11 mouse cellular contexts compared by ENCODE assay signal in the genomic region with DNA sequence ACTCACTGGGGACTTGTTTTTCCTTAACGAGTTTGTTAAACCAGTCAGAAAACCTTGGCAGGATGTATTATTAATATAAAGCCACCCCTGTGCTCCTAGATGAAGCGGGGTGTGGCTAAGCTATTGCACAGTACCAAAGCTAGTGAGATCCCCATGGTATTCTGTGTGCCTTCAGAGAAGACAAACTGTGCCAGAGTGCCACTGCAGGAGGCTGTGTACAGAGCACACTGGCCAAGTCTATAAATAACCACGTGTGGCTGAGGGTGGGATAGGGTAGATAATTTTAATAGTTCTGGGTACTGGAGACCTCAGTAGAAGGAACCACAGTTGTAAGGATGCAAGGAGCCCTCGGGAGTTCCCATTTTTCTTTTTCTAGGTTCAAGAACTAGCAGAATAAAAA. TPM values are rescaled to one million over a fixed set of nuclear protein-coding genes. Genes with fewer than 3 reads are reported as not detected.
DNase-seq lines count a peak whose midpoint lies in the region; ATAC-seq lines count a peak whose summit lies in the region.
"Had no signal": no experiment of that assay in that cellular context is flagged by ENCODE, and none has a peak within 500 bp of the region (broad histone marks: within the 10 kb centered on the region; RNA-seq: fewer than 3 reads in every experiment).

No protein-coding gene starts in this region.

- H3K27me3 ChIP-seq in hindbrain, embryonic 16.5 days (replicated peaks; ENCODE audit: control insufficient read depth, insufficient read depth, low read length) = no peaks in the 10 kb centered on the region
- no peaks in the 10 kb centered on the region for H3K27me3 ChIP-seq in hindbrain, embryonic 13.5 days
- H3K27me3 ChIP-seq in neural tube, embryonic 13.5 days = no peaks in the 10 kb centered on the region
- no peaks in the 10 kb centered on the region for H3K27me3 ChIP-seq in neural tube, embryonic 15.5 days (replicated peaks)
- H3K27me3 ChIP-seq: hindbrain, embryonic 12.5 days; liver, embryonic 15.5 days had no signal

- H3K9me3 ChIP-seq in hindbrain, embryonic 16.5 days (ENCODE audit: control insufficient read depth, low read length) = no peaks in the 10 kb centered on the region
- no peaks in the 10 kb centered on the region for H3K9me3 ChIP-seq in hindbrain, embryonic 13.5 days
- no peaks in the 10 kb centered on the region for H3K9me3 ChIP-seq in neural tube, embryonic 13.5 days
- H3K9me3 ChIP-seq in neural tube, embryonic 15.5 days (replicated peaks) = no peaks in the 10 kb centered on the region
- H3K9me3 ChIP-seq: hindbrain, embryonic 12.5 days; liver, embryonic 15.5 days had no signal

- no peak overlapping the region for H3K27ac ChIP-seq in hindbrain, embryonic 16.5 days (ENCODE audit: low read depth, low read length)
- H3K27ac ChIP-seq in hindbrain, embryonic 13.5 days = no peak overlapping the region
- no peak overlapping the region for H3K27ac ChIP-seq in neural tube, embryonic 13.5 days (replicated peaks)
- H3K27ac ChIP-seq in neural tube, embryonic 15.5 days (replicated peaks) = no peak overlapping the region
- H3K27ac ChIP-seq: hindbrain, embryonic 12.5 days; liver, embryonic 15.5 days had no signal

- WGBS in hindbrain, embryonic 16.5 days = 48% methylated on average over 4 of the region's 4 CpGs
- 71% methylated on average over 4 of the region's 4 CpGs for WGBS in hindbrain, embryonic 13.5 days
- WGBS in neural tube, embryonic 13.5 days = 56% methylated on average over 4 of the region's 4 CpGs
- 55% methylated on average over 4 of the region's 4 CpGs for WGBS in neural tube, embryonic 15.5 days

- no peak overlapping the region for H3K4me3 ChIP-seq in hindbrain, embryonic 16.5 days (ENCODE audit: low read length)
- H3K4me3 ChIP-seq in hindbrain, embryonic 13.5 days = no peak overlapping the region
- H3K4me3 ChIP-seq in neural tube, embryonic 13.5 days = no peak overlapping the region
- no peak overlapping the region for H3K4me3 ChIP-seq in neural tube, embryonic 15.5 days (replicated peaks)
- H3K4me3 ChIP-seq: hindbrain, embryonic 12.5 days; liver, embryonic 15.5 days had no signal

- no peaks in the 10 kb centered on the region for H3K36me3 ChIP-seq in hindbrain, embryonic 16.5 days (ENCODE audit: control insufficient read depth, insufficient read depth, low read length)
- H3K36me3 ChIP-seq in hindbrain, embryonic 13.5 days = no peaks in the 10 kb centered on the region
- no peaks in the 10 kb centered on the region for H3K36me3 ChIP-seq in neural tube, embryonic 13.5 days
- no peaks in the 10 kb centered on the region for H3K36me3 ChIP-seq in neural tube, embryonic 15.5 days
- H3K36me3 ChIP-seq: hindbrain, embryonic 12.5 days; liver, embryonic 15.5 days had no signal

- DNase-seq in adrenal gland, postnatal 10 days = peak; percentile 38
- no peak for DNase-seq in adrenal gland, adult 8-10 months
- DNase-seq in skeletal muscle tissue, adult 2 months (ENCODE audit: low read depth, low spot score) = peak; percentile 22
- no peak for DNase-seq in frontal cortex, postnatal 14 days (ENCODE audit: low spot score in 2 of 2)
- DNase-seq: layer of hippocampus, postnatal 36 days had no signal

- 0 out of 2 replicates have a peak, but pooled peaks have one; percentile 27 for ATAC-seq in hindbrain, embryonic 16.5 days
- no peak for ATAC-seq in hindbrain, embryonic 13.5 days (ENCODE audit: low FRiP score)
- ATAC-seq in neural tube, embryonic 13.5 days (ENCODE audit: low read depth) = peak; percentile 50; the same call in 1 of the 2 replicates
- ATAC-seq in neural tube, embryonic 15.5 days (ENCODE audit: low FRiP score) = no peak

- H3K4me2 ChIP-seq in hindbrain, embryonic 16.5 days (ENCODE audit: low read length) = no peak overlapping the region
- H3K4me2 ChIP-seq in hindbrain, embryonic 13.5 days = no peak overlapping the region
- H3K4me2 ChIP-seq in neural tube, embryonic 13.5 days = no peak overlapping the region
- H3K4me2 ChIP-seq in neural tube, embryonic 15.5 days = no peak overlapping the region
- H3K4me2 ChIP-seq: hindbrain, embryonic 12.5 days; liver, embryonic 15.5 days had no signal

- no peaks in the 10 kb centered on the region for H3K4me1 ChIP-seq in hindbrain, embryonic 16.5 days (ENCODE audit: control insufficient read depth, insufficient read depth, low read depth, low read length)
- H3K4me1 ChIP-seq in hindbrain, embryonic 13.5 days (replicated peaks) = peaks cover 11% of the 10 kb centered on the region
- H3K4me1 ChIP-seq in neural tube, embryonic 13.5 days (replicated peaks) = peaks cover 18% of the 10 kb centered on the region
- H3K4me1 ChIP-seq in neural tube, embryonic 15.5 days = no peaks in the 10 kb centered on the region

- H3K9ac ChIP-seq in hindbrain, embryonic 16.5 days (ENCODE audit: low read depth, low read length) = no peak overlapping the region
- H3K9ac ChIP-seq in hindbrain, embryonic 13.5 days = no peak overlapping the region
- no peak overlapping the region for H3K9ac ChIP-seq in neural tube, embryonic 13.5 days
- H3K9ac ChIP-seq in neural tube, embryonic 15.5 days (replicated peaks) = no peak overlapping the region
- H3K9ac ChIP-seq: hindbrain, embryonic 12.5 days; liver, embryonic 15.5 days had no signal

RNA-seq across cellular contexts. Expression of gene Prpf4b, which starts 54.7 kb away (rescaled TPM):
- total RNA-seq in adrenal gland, postnatal 10 days (2021) = 10 to 100 TPM; 70.9 to 98.9 TPM
- total RNA-seq in adrenal gland, adult 8-10 months (2022) = 100 to 1,000 TPM in 1 of 4 experiments, 10 to 100 TPM in 3; 76.6 to 118 (median 85.6) TPM
- 51.4 and 54.6 TPM in 2 replicates for polyA plus RNA-seq in hindbrain, embryonic 16.5 days (2015; fragmentation: Nextera tagmentation; extraction: Ambion mirVana)
- 73.5 and 82.1 TPM in 2 replicates for polyA plus RNA-seq in hindbrain, embryonic 13.5 days (2015; fragmentation: Nextera tagmentation; extraction: Ambion mirVana)
- 59.9 and 67.4 TPM in 2 replicates for polyA plus RNA-seq in neural tube, embryonic 13.5 days (2015; fragmentation: Nextera tagmentation; extraction: Ambion mirVana)
- polyA plus RNA-seq in neural tube, embryonic 15.5 days (2015; fragmentation: Nextera tagmentation; extraction: Ambion mirVana) = 55.0 and 59.2 TPM in 2 replicates

Comparison
In these comparisons a context has a peak if more than half of its experiments do, and no peak if none do; other contexts are left out.
1. DNase-seq: peak in adrenal gland, postnatal 10 days (single experiment) and skeletal muscle tissue, adult 2 months (single experiment); none in adrenal gland, adult 8-10 months (single experiment) and frontal cortex, postnatal 14 days (0 of 2).
2. ATAC-seq: peak in hindbrain, embryonic 16.5 days (single experiment) and neural tube, embryonic 13.5 days (single experiment); none in hindbrain, embryonic 13.5 days (single experiment) and neural tube, embryonic 15.5 days (single experiment).